Mouse (Mus musculus): ENCODE measurements at regions not wholly inside any gene's neighbourhood (a gene's known extent, or its start where the extent isn't known, plus 50 kb on each side); places are given as distances from the start of the nearest gene placed in this dataset.
A peak's percentile ranks its signal among the peaks of the same experiment; 100 is the strongest.
"Not testable (repeated sequence)": the region's sequence is repeated elsewhere in the genome, so short reads cannot be mapped to it uniquely, and the experiment has no call there.

DNA sequence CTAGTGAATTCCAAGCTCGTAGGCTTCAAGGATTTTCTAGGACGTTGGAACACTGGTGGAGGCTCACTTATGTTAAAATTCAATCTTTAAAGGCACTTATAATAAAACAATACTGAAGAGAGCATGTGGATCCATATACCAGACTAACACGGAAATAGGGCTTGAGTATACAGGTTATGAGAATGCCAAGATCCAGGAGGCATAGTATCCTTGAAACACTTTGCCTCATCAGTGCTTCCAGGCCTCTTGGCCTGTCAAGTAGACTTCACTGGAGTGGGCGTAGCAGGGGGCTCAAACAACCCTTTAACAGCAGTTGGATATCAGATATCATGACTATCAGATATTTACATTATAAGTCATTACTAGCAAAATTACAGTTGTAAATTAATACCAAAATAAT lies 948.7 kb upstream of the Fam98a start:
- Histone ChIP-seq H3K4me2 (ENCODE audit: low read length) (no peak overlapping the region), H3K27me3 (replicated peaks; ENCODE audit: control insufficient read depth, insufficient read depth, low read length) (no peaks in the 10 kb centered on the region), H3K36me3 (ENCODE audit: control insufficient read depth, insufficient read depth, low read length) (no peaks in the 10 kb centered on the region), H3K27ac (ENCODE audit: low read depth, low read length) (no peak overlapping the region), H3K9me3 (replicated peaks; ENCODE audit: control insufficient read depth, low read length) (no peaks in the 10 kb centered on the region), H3K4me1 (ENCODE audit: control insufficient read depth, insufficient read depth, low read length) (no peaks in the 10 kb centered on the region), H3K9ac (ENCODE audit: low read length) (no peak overlapping the region), H3K4me3 (ENCODE audit: low read depth, low read length) (no peak overlapping the region)
- ATAC-seq (no peak), DNase-seq (ENCODE audit: low spot score) (no peak)
- 57% methylated on average over 4 of the region's 4 CpGs for WGBS

DNA sequence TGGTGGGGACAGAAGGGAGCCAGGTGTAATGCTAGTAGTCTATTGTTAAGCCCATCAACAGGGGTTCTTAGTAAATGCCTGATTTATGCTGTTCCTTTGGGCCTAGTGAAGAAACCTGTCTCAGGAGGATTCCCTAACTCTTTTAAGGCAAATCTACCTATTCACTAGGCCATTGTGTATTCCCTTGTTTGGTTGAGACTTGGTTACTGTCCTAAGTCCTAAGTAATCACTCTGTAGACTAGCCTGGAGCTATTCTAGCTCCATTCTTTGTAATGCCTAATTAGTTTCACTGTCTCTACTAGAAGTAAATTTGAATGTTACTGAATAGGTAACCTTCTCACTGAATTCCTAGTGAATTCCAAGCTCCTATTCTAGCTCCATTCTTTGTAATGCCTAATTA lies 948.2 kb upstream of the Fam98a start:
- H3K27me3 ChIP-seq (replicated peaks; ENCODE audit: control insufficient read depth, insufficient read depth, low read length); H3K4me2 ChIP-seq (ENCODE audit: low read length); H3K27ac ChIP-seq (ENCODE audit: low read depth, low read length); DNase-seq (ENCODE audit: low spot score); H3K9ac ChIP-seq (ENCODE audit: low read length); ATAC-seq; H3K36me3 ChIP-seq (ENCODE audit: control insufficient read depth, insufficient read depth, low read length); H3K4me3 ChIP-seq (ENCODE audit: low read depth, low read length); H3K4me1 ChIP-seq (ENCODE audit: control insufficient read depth, insufficient read depth, low read length); H3K9me3 ChIP-seq (replicated peaks; ENCODE audit: control insufficient read depth, low read length): not testable (repeated sequence)

GRCm38 (mm10) chr17:76487347-76487746 lies 935.6 kb upstream of the Fam98a start:
- H3K4me3 ChIP-seq (ENCODE audit: low read depth, low read length) = no peak overlapping the region
- no peak overlapping the region for H3K9ac ChIP-seq (ENCODE audit: low read length)
- H3K27ac ChIP-seq (ENCODE audit: low read depth, low read length) = no peak overlapping the region
- H3K36me3 ChIP-seq (ENCODE audit: control insufficient read depth, insufficient read depth, low read length) = no peaks in the 10 kb centered on the region
- H3K27me3 ChIP-seq (replicated peaks; ENCODE audit: control insufficient read depth, insufficient read depth, low read length) = no peaks in the 10 kb centered on the region
- no peak overlapping the region for H3K4me2 ChIP-seq (ENCODE audit: low read length)
- no peaks in the 10 kb centered on the region for H3K9me3 ChIP-seq (replicated peaks; ENCODE audit: control insufficient read depth, low read length)
- DNase-seq (ENCODE audit: low spot score) = no peak
- H3K4me1 ChIP-seq (ENCODE audit: control insufficient read depth, insufficient read depth, low read length) = no peaks in the 10 kb centered on the region
- ATAC-seq = no peak
- 87% methylated on average over 3 of the region's 3 CpGs for WGBS

DNA sequence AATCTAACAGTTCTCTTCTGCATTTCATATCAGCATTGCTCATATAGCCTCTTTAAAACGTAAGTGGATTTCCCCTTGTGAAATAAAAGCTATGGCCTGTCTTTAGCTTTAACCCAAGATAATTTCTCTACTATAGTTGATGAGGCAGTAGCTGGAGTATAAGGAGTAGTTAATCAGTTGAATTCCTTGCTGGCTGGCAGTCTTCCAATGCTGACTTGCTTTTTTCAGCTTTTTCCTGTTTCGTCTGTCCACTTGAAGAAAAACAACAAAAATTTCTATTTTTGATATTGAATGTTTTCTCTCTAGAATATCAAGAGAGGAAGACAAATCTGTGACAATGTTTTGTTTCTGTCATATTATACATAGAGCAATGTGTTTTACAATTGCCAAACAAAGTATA lies 932.4 kb upstream of the Fam98a start:
- Histone ChIP-seq H3K4me3 (ENCODE audit: low read depth, low read length) (no peak overlapping the region), H3K27ac (ENCODE audit: low read depth, low read length) (no peak overlapping the region), H3K9me3 (replicated peaks; ENCODE audit: control insufficient read depth, low read length) (no peaks in the 10 kb centered on the region), H3K27me3 (replicated peaks; ENCODE audit: control insufficient read depth, insufficient read depth, low read length) (no peaks in the 10 kb centered on the region), H3K4me1 (ENCODE audit: control insufficient read depth, insufficient read depth, low read length) (no peaks in the 10 kb centered on the region), H3K9ac (ENCODE audit: low read length) (no peak overlapping the region), H3K36me3 (ENCODE audit: control insufficient read depth, insufficient read depth, low read length) (no peaks in the 10 kb centered on the region), H3K4me2 (ENCODE audit: low read length) (no peak overlapping the region)
- ATAC-seq (no peak), DNase-seq (ENCODE audit: low spot score) (peak; percentile 17)
- 71% methylated on average over 2 of the region's 2 CpGs for WGBS

DNA sequence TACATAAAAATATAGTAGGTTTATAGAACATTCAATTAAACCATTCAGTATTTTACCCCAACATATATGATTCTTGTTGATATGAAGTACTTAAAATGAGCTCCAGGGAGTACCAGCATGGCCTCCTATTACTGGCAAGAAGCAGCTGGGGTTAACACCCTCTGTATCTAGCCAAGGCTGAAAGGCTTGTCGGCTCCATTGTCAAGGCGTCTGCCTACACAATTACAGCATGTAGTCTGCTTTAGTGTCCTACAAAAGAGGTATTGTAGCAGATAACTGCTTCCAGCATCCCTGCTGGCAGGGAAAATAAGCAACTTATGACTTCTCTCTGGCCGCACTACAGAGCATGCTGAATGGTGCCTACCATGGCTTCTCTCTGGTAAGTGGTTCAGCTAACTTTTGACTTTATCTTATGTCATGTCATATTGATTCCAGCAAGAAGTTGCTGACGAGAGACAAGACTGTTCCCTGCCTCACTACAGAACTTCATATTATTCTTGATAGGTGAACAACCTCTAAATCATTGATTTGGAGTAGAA lies 899.6 kb upstream of the Fam98a start:
- H3K9me3 ChIP-seq (replicated peaks; ENCODE audit: control insufficient read depth, low read length) = no peaks in the 10 kb centered on the region
- H3K36me3 ChIP-seq (ENCODE audit: control insufficient read depth, insufficient read depth, low read length) = no peaks in the 10 kb centered on the region
- no peak overlapping the region for H3K9ac ChIP-seq (ENCODE audit: low read length)
- 22% methylated on average over 4 of the region's 4 CpGs for WGBS
- no peak overlapping the region for H3K27ac ChIP-seq (ENCODE audit: low read depth, low read length)
- DNase-seq (ENCODE audit: low spot score) = peak; percentile 32
- H3K4me1 ChIP-seq (ENCODE audit: control insufficient read depth, insufficient read depth, low read length) = no peaks in the 10 kb centered on the region
- no peak overlapping the region for H3K4me2 ChIP-seq (ENCODE audit: low read length)
- ATAC-seq = peak; percentile 46; the same call in 1 of the 2 replicates
- H3K4me3 ChIP-seq (ENCODE audit: low read depth, low read length) = no peak overlapping the region
- no peaks in the 10 kb centered on the region for H3K27me3 ChIP-seq (replicated peaks; ENCODE audit: control insufficient read depth, insufficient read depth, low read length)
